Mouse (Mus musculus) forebrain, embryonic 13.5 days (tissue): ENCODE results near the gene Rap1gap. TPM values are rescaled to one million over a fixed set of nuclear protein-coding genes. Genes with fewer than 3 reads are reported as not detected.

ENCODE experiments used
- ATAC-seq: fragments of 200-750 bp; cut with Nextera tagmentation; 2 replicates; pipeline ENCODE4 v1.8.0; 2017
- H3K27ac ChIP-seq: fragments of 300-500 bp; sonication (generic); 2 replicates; pipeline ENCODE4 v1.5.1; 2015; ENCODE audit warnings: inconsistent platforms, mild to moderate bottlenecking, moderate library complexity
- H3K27me3 ChIP-seq: fragments of 300-500 bp; sonication (generic); 2 replicates; pipeline ENCODE4 v1.6.1; 2015; ENCODE audit warnings: mild to moderate bottlenecking, inconsistent platforms
- H3K36me3 ChIP-seq: fragments of 300-500 bp; sonication (generic); 2 replicates; pipeline ENCODE4 v1.6.1; 2015; ENCODE audit warnings: mild to moderate bottlenecking, inconsistent platforms; ENCODE audit not compliant: poor library complexity, severe bottlenecking
- H3K4me1 ChIP-seq: fragments of 300-500 bp; sonication (generic); 2 replicates; pipeline ENCODE4 v1.6.1; 2015; ENCODE audit warnings: inconsistent platforms
- H3K4me2 ChIP-seq: fragments of 300-500 bp; sonication (generic); 2 replicates; pipeline ENCODE4 v1.6.1; 2015; ENCODE audit warnings: inconsistent platforms, mild to moderate bottlenecking, moderate library complexity
- H3K4me3 ChIP-seq: fragments of 300-500 bp; sonication (generic); 2 replicates; pipeline ENCODE4 v1.5.1; 2015; ENCODE audit warnings: mild to moderate bottlenecking, inconsistent platforms
- H3K9ac ChIP-seq: fragments of 300-500 bp; sonication (generic); 2 replicates; pipeline ENCODE4 v1.6.1; 2015; ENCODE audit warnings: mild to moderate bottlenecking, inconsistent platforms
- H3K9me3 ChIP-seq: fragments of 300-500 bp; sonication (generic); replicated peaks from 2 replicates; pipeline ENCODE4 v1.6.1; 2016; ENCODE audit warnings: inconsistent platforms
- WGBS: fragments of 180-500 bp; shearing (Covaris S2); methylation state at CpG from one replicate; pipeline ENCODE4 v1.1.7; 2015; 5-methylcytosine and 5-hydroxymethylcytosine counted together
- polyA plus RNA-seq: library from polyadenylated mRNA; unstranded; fragments of >200 nt; fragmentation: Nextera tagmentation; extraction: Ambion mirVana; gene quantifications from 2 replicates; pipeline ENCODE4 v1.2.1, GENCODE M21; 2015

The Rap1gap gene
- polyA plus RNA-seq, 1 experiment from 2014 or later = 11.8 TPM

GRCm38 (mm10) chr4:137740350-137740749, 75.8 kb downstream of the Rap1gap start:
- Histone ChIP-seq H3K9ac (no peak overlapping the region), H3K9me3 (no peaks in the 10 kb centered on the region), H3K4me2 (no peak overlapping the region), H3K4me3 (no peak overlapping the region), H3K27me3 (no peaks in the 10 kb centered on the region), H3K36me3 (no peaks in the 10 kb centered on the region), H3K27ac (no peak overlapping the region), H3K4me1 (peaks cover 12% of the 10 kb centered on the region)
- WGBS = 91% methylated on average over 7 of the region's 7 CpGs
- ATAC-seq = no peak

DNA sequence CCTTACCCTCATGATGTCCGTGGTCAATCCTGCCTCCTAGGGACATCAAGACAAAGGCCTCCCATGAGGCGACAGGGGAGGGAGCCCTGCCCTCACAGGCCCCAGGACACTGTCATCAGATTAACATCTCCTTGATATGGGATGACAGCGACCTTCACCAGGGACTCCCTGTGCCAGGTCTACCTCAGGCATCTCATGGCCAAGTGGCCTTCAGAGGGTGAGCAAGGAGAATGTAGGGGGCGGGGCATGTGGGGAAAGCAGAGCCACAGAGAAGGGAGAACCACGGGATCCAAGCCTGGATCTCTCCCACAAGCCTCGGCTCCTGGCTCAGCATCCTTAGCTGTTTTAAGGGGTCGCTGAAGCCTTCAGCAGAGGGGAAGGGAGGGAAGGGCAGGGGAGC, 79.3 kb downstream of the Rap1gap start:
- Histone ChIP-seq H3K9ac (no peak overlapping the region), H3K4me1 (0 out of 2 replicates have a peak, but pooled peaks cover 4% of the 10 kb centered on the region), H3K27ac (no peak overlapping the region), H3K27me3 (no peaks in the 10 kb centered on the region), H3K9me3 (no peaks in the 10 kb centered on the region), H3K36me3 (no peaks in the 10 kb centered on the region), H3K4me2 (no peak overlapping the region), H3K4me3 (no peak overlapping the region)
- no peak for ATAC-seq
- 64% methylated on average over 7 of the region's 7 CpGs for WGBS

DNA sequence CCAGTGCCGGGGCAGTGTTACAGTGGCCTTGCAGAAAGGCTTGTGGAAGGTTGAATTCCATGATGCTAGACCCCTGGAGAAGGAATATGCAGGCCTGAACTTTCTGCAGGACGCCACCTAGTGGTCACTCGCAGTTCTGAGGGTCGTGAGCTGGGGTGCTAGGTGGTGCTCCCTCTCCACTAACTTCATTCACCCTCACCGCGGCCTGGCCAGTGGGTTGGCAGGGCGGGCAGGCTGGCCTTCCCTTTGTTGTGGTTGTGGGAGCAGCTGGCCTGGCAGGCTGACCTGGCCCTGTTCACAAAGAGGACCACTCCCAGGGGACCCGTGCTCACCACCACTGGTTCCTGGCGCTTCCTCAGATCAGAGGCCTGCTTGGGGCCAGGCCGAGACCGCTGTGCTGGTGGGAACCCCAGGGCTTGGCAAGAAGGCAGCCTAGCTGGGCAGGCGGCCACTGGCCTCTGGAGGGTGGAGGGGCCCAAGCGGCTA, 80.0 kb downstream of the Rap1gap start:
- Histone ChIP-seq H3K36me3 (no peaks in the 10 kb centered on the region), H3K4me3 (no peak overlapping the region), H3K27me3 (no peaks in the 10 kb centered on the region), H3K9me3 (no peaks in the 10 kb centered on the region), H3K4me2 (no peak overlapping the region), H3K4me1 (0 out of 2 replicates have a peak, but pooled peaks cover under 1% of the 10 kb centered on the region), H3K27ac (no peak overlapping the region), H3K9ac (no peak overlapping the region)
- no peak for ATAC-seq
- WGBS = 65% methylated on average over 13 of the region's 13 CpGs

GRCm38 (mm10) chr4:137747091-137747490, 82.6 kb downstream of the Rap1gap start:
- Histone ChIP-seq H3K9me3 (no peaks in the 10 kb centered on the region), H3K27me3 (no peaks in the 10 kb centered on the region), H3K36me3 (no peaks in the 10 kb centered on the region), H3K4me3 (no peak overlapping the region), H3K9ac (no peak overlapping the region), H3K4me2 (no peak overlapping the region), H3K4me1 (0 out of 2 replicates have a peak, but pooled peaks cover 7% of the 10 kb centered on the region), H3K27ac (no peak overlapping the region)
- no peak for ATAC-seq
- WGBS = 87% methylated on average over 9 of the region's 9 CpGs

DNA sequence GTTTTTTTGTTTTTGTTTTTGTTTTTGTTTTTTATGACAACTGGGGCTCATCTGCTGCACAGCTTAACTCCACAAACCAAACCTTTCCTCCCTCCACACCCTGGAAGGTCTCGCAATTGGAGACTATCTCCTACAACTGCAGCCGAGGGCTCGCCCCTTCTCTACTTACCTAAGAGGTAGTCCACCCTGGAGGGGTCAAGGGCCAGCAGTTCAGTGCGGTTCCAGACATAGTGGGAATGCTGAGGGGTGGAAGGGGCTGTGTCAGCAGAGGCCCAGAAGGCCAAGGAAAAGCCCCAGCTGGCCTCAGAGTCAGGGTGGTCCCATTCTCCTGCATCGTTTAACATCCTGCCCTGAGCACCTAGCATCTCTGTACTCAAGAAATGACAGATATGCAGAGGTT, 83.1 kb downstream of the Rap1gap start:
- Histone ChIP-seq H3K4me3 (no peak overlapping the region), H3K27me3 (no peaks in the 10 kb centered on the region), H3K4me2 (no peak overlapping the region), H3K27ac (no peak overlapping the region), H3K9ac (no peak overlapping the region), H3K4me1 (0 out of 2 replicates have a peak, but pooled peaks cover 7% of the 10 kb centered on the region), H3K36me3 (no peaks in the 10 kb centered on the region), H3K9me3 (no peaks in the 10 kb centered on the region)
- ATAC-seq = no peak
- 90% methylated on average over 5 of the region's 5 CpGs for WGBS

DNA sequence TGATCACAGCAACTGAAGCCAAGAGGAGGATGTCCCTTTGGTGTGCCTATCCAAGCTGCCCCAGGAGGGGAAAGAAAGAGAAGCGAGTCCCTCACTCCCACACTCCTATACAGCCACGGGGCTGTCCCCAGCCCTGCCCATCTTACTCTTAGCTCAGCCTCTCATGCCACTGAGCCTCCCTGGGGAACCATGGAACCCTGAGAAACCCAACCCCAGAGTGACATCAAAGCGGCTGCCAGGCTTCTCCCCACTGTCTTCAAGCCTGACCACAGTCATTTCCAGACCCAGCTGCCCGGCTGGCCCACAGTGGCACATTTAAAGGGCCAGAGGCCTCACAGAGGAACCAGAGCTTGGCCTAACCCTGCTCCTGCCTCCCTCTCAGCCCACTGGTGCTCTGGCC, 84.2 kb downstream of the Rap1gap start:
- Histone ChIP-seq H3K27me3 (no peaks in the 10 kb centered on the region), H3K36me3 (no peaks in the 10 kb centered on the region), H3K27ac (no peak overlapping the region), H3K4me2 (no peak overlapping the region), H3K9me3 (no peaks in the 10 kb centered on the region), H3K4me1 (0 out of 2 replicates have a peak, but pooled peaks cover 7% of the 10 kb centered on the region), H3K4me3 (no peak overlapping the region), H3K9ac (no peak overlapping the region)
- no peak for ATAC-seq
- 76% methylated on average over 4 of the region's 4 CpGs for WGBS

- 91% methylated on average over 9 of the region's 9 CpGs for WGBS
Observed at GRCm38 (mm10) chr4:137749680-137750079, 85.2 kb downstream of the Rap1gap start.

DNA sequence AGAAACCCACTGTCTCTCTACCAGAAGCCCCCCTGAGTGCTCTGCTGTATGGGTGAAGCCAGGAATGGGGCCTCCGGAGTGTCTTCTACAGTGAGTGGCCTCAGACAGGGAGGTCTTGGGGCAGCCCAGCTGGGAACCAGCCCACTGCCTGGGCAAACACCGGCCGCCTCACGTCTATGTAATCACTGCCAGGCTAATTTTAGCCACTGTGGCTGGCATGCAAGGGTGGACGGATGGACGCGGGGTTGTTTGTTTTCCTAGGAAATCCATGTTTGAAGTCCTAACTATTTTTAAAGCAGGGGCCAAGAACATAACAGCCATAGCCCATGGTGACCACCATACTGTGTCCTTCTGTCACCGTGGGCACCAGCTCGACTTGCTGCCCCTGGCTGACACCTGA, 85.6 kb downstream of the Rap1gap start:
- Histone ChIP-seq H3K4me2 (no peak overlapping the region), H3K4me1 (0 out of 2 replicates have a peak, but pooled peaks cover 7% of the 10 kb centered on the region), H3K9ac (no peak overlapping the region), H3K9me3 (no peaks in the 10 kb centered on the region), H3K36me3 (no peaks in the 10 kb centered on the region), H3K27me3 (no peaks in the 10 kb centered on the region), H3K27ac (no peak overlapping the region), H3K4me3 (no peak overlapping the region)
- no peak for ATAC-seq
- WGBS = 92% methylated on average over 9 of the region's 9 CpGs

More at GRCm38 (mm10) chr4:137749680-137750079, 85.2 kb downstream of the Rap1gap start:
- ATAC-seq = no peak
- Histone ChIP-seq H3K9me3 (no peaks in the 10 kb centered on the region), H3K4me2 (no peak overlapping the region), H3K4me1 (0 out of 2 replicates have a peak, but pooled peaks cover 7% of the 10 kb centered on the region), H3K27ac (no peak overlapping the region), H3K9ac (no peak overlapping the region), H3K27me3 (no peaks in the 10 kb centered on the region), H3K4me3 (no peak overlapping the region), H3K36me3 (no peaks in the 10 kb centered on the region)

DNA sequence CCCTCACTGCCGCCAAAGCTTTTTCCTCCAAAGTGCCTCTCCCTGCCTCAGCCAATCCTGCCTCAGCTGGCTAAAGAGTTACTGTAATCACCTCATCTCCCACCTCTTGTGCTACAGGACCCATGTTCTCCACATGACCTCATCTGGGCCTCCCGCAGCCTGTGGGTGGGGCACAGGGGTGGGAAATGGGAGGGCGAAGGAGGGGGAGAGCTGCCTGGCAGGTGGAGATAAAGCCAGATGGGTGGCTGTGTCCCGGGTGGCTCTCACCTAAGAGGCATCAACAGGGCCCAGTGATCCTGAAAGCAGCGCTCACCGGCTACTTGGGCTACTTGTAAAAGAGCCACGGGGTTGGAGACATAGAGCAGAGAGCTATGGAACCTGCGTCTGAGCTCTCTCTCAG, 86.8 kb downstream of the Rap1gap start:
- WGBS = 80% methylated on average over 8 of the region's 8 CpGs
- no peak for ATAC-seq
- Histone ChIP-seq H3K36me3 (no peaks in the 10 kb centered on the region), H3K4me3 (no peak overlapping the region), H3K27ac (no peak overlapping the region; the same call in 1 of the 2 replicates), H3K4me1 (0 out of 2 replicates have a peak, but pooled peaks cover 7% of the 10 kb centered on the region), H3K4me2 (no peak overlapping the region), H3K27me3 (no peaks in the 10 kb centered on the region), H3K9me3 (no peaks in the 10 kb centered on the region), H3K9ac (no peak overlapping the region)

- H3K9me3 ChIP-seq = no peaks in the 10 kb centered on the region
- no peak for ATAC-seq
- H3K9ac ChIP-seq = no peak overlapping the region
- H3K27me3 ChIP-seq = no peaks in the 10 kb centered on the region
- 76% methylated on average over 9 of the region's 9 CpGs for WGBS
- no peak overlapping the region for H3K4me2 ChIP-seq
- H3K4me1 ChIP-seq = 0 out of 2 replicates have a peak, but pooled peaks cover 7% of the 10 kb centered on the region
- no peak overlapping the region for H3K4me3 ChIP-seq
- H3K36me3 ChIP-seq = no peaks in the 10 kb centered on the region
- no peak overlapping the region for H3K27ac ChIP-seq
Observed at GRCm38 (mm10) chr4:137751717-137752116, 87.2 kb downstream of the Rap1gap start.

DNA sequence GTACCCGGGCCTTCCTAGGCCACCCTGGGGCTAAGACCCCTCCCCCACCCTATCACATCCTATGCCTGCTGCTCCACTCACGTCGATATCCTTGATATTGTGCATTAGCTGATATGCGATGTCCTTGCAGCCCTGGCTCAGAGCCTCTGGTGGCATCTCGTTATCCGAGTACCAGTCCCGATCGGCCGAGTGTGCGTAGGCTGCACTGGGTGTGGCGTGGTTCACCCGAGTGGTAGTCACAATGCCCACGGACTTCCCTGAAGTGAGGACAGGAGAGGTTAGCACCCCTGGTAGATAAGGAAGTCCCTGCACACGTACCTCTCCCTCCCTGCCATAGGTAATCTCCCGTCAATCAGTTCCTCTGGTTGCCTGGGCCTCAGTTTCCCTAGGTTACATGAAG, 87.9 kb downstream of the Rap1gap start:
- no peaks in the 10 kb centered on the region for H3K27me3 ChIP-seq
- H3K4me2 ChIP-seq = no peak overlapping the region
- H3K9ac ChIP-seq = no peak overlapping the region
- H3K27ac ChIP-seq = no peak overlapping the region
- ATAC-seq = no peak
- no peaks in the 10 kb centered on the region for H3K36me3 ChIP-seq
- H3K9me3 ChIP-seq = no peaks in the 10 kb centered on the region
- 86% methylated on average over 15 of the region's 15 CpGs for WGBS
- no peak overlapping the region for H3K4me3 ChIP-seq
- H3K4me1 ChIP-seq = 0 out of 2 replicates have a peak, but pooled peaks cover 7% of the 10 kb centered on the region

GRCm38 (mm10) chr4:137753199-137753598, 88.7 kb downstream of the Rap1gap start:
- 84% methylated on average over 6 of the region's 7 CpGs for WGBS
- H3K27me3 ChIP-seq = no peaks in the 10 kb centered on the region

DNA sequence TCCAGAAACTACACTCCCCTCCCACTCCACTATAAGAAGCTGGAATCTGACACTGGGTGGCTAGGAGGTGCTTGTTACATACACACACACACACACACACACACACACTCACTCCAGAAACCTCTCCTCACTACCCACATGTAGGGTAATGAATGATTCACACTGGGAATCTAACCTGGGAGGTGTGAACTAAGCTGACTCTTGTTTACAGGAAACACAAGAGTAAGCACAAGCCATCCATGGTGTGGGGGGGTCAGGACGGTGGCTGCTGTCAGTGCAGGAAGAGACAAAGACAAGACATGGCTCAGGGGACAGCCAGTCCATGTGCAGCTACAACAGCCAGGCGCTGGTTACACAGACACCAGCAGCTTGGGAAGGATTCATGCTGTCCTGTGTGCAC, 89.9 kb downstream of the Rap1gap start:
- Histone ChIP-seq H3K4me2 (no peak overlapping the region), H3K9me3 (no peaks in the 10 kb centered on the region), H3K9ac (no peak overlapping the region), H3K27ac (no peak overlapping the region), H3K36me3 (no peaks in the 10 kb centered on the region), H3K4me1 (peaks cover 17% of the 10 kb centered on the region), H3K27me3 (no peaks in the 10 kb centered on the region), H3K4me3 (no peak overlapping the region)
- 90% methylated on average over 2 of the region's 2 CpGs for WGBS
- ATAC-seq = no peak

More at GRCm38 (mm10) chr4:137753199-137753598, 88.7 kb downstream of the Rap1gap start:
- Histone ChIP-seq H3K4me2 (no peak overlapping the region), H3K9ac (no peak overlapping the region), H3K36me3 (no peaks in the 10 kb centered on the region), H3K4me3 (no peak overlapping the region), H3K4me1 (0 out of 2 replicates have a peak, but pooled peaks cover 7% of the 10 kb centered on the region), H3K27ac (no peak overlapping the region), H3K9me3 (no peaks in the 10 kb centered on the region)
- no peak for ATAC-seq
